Mouse (Mus musculus) embryonic facial prominence, embryonic 12.5 days (tissue): ENCODE data around the gene Ctnnal1. TPM values are rescaled to one million over a fixed set of nuclear protein-coding genes. Genes with fewer than 3 reads are reported as not detected.

Source experiments
- ATAC-seq: fragments of 200-750 bp; cut with Nextera tagmentation; 2 replicates; pipeline ENCODE4 v1.8.0; 2017; ENCODE audit not compliant: insufficient number of reproducible peaks, insufficient read depth, low FRiP score, low TSS enrichment
- H3K27ac ChIP-seq: fragments of 300-500 bp; sonication (generic); 2 replicates; pipeline ENCODE4 v1.5.1; 2016; ENCODE audit warnings: mild to moderate bottlenecking
- H3K27me3 ChIP-seq: fragments of 300-500 bp; sonication (generic); 2 replicates; pipeline ENCODE4 v1.6.1; 2016; ENCODE audit warnings: mild to moderate bottlenecking, moderate library complexity
- H3K36me3 ChIP-seq: fragments of 300-500 bp; sonication (generic); 2 replicates; pipeline ENCODE4 v1.6.1; 2016; ENCODE audit warnings: mild to moderate bottlenecking
- H3K4me1 ChIP-seq: fragments of 300-500 bp; sonication (generic); 2 replicates; pipeline ENCODE4 v1.6.1; 2016
- H3K4me2 ChIP-seq: fragments of 300-500 bp; sonication (generic); replicated peaks from 2 replicates; pipeline ENCODE4 v1.6.1; 2016; ENCODE audit warnings: mild to moderate bottlenecking, moderate library complexity
- H3K4me3 ChIP-seq: fragments of 300-500 bp; sonication (generic); 2 replicates; pipeline ENCODE4 v1.5.1; 2016; ENCODE audit warnings: mild to moderate bottlenecking
- H3K9ac ChIP-seq: fragments of 300-500 bp; sonication (generic); 2 replicates; pipeline ENCODE4 v1.6.1; 2016; ENCODE audit warnings: mild to moderate bottlenecking, moderate library complexity
- H3K9me3 ChIP-seq: fragments of 300-500 bp; sonication (generic); 2 replicates; pipeline ENCODE4 v1.6.1; 2016; ENCODE audit warnings: mild to moderate bottlenecking, moderate library complexity
- WGBS: fragments of 180-500 bp; shearing (Covaris S2); methylation state at CpG from one replicate; pipeline ENCODE4 v1.1.7; 2016; 5-methylcytosine and 5-hydroxymethylcytosine counted together
- polyA plus RNA-seq: library from polyadenylated mRNA; unstranded; fragments of >200 nt; fragmentation: Nextera tagmentation; extraction: Ambion mirVana; gene quantifications from 2 replicates; pipeline ENCODE4 v1.2.1, GENCODE M21; 2016

Gene Ctnnal1
- polyA plus RNA-seq, 1 experiment from 2014 or later = 30.9 TPM

DNA sequence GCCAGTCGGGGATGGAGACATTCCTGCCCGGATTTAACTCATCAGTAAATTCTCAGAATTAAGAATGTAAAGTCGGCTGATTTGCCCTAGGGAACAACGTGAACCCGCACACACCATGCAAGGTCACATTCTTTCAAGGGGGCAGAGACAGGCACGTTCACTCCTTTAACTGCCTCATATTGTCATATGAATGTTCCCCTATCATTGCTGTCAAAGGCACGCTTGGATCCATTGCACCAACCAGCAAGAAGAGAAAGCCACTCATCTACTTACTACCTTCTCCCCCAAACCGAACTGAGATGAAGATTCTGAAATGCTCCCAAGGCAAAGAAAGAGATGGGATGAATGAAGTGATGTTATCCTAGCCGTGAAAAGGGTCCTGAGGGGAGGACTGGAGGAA, 6.3 kb downstream of the Ctnnal1 start:
- no peak overlapping the region for H3K27ac ChIP-seq
- H3K27me3 ChIP-seq = no peaks in the 10 kb centered on the region
- H3K4me2 ChIP-seq = no peak overlapping the region
- 43% methylated on average over 9 of the region's 9 CpGs for WGBS
- no peaks in the 10 kb centered on the region for H3K9me3 ChIP-seq
- peaks cover 6% of the 10 kb centered on the region for H3K4me1 ChIP-seq
- H3K9ac ChIP-seq = no peak overlapping the region
- H3K36me3 ChIP-seq = no peaks in the 10 kb centered on the region
- H3K4me3 ChIP-seq = no peak overlapping the region
- ATAC-seq = no peak

DNA sequence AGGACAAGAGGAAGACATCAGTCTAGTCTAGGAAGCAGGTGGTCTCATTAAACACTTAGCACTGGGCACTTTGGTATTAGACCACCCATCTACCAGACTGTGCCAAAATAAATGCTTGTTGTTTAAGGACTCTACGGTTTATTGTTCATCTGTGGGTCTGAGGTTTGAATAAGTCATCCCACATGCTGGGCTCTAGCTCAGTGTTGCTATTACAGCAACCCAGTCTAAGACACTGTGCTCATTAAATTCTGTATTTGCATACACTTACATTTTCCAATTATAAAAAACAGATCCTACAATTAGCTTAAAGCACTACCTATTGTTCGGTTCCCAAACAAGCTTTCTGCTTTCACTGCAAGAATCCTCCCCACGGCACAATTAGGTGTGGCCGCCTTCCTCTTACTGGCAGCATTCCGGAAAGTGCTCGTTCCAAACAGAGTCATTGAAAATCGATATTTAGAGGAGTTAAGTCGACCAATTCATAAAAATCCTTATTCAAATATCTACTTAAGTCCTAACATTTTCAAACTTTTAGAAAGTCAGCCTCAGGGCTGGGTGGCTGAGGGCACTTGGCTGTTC, 8.5 kb downstream of the Ctnnal1 start:
- Histone ChIP-seq H3K4me3 (no peak overlapping the region), H3K36me3 (no peaks in the 10 kb centered on the region), H3K27ac (no peak overlapping the region), H3K4me1 (0 out of 2 replicates have a peak, but pooled peaks cover 2% of the 10 kb centered on the region), H3K9me3 (no peaks in the 10 kb centered on the region), H3K9ac (no peak overlapping the region), H3K4me2 (no peak overlapping the region), H3K27me3 (no peaks in the 10 kb centered on the region)
- ATAC-seq = no peak
- 89% methylated on average over 8 of the region's 8 CpGs for WGBS

DNA sequence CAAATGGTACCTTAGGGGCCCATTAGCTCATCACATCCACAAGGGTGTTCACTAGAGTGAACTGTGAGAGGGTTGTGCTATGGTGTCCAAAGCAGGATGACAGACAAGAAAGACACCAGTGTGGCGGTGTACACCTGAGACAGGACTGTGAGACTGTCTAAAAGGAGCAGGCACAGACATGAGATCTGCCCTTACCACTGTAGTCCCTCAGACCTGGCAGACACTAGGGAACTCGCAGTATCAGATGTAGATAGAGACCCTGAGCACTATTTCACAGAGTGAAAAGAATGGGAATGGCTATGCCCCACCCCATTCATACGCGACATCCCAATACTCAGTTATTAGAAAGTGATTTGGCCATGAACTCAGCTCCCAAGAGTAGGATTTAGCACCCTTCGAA, 9.1 kb downstream of the Ctnnal1 start:
- no peak for ATAC-seq
- H3K4me1 ChIP-seq = 0 out of 2 replicates have a peak, but pooled peaks cover 8% of the 10 kb centered on the region
- no peaks in the 10 kb centered on the region for H3K9me3 ChIP-seq
- no peak overlapping the region for H3K9ac ChIP-seq
- H3K4me2 ChIP-seq = no peak overlapping the region
- no peak overlapping the region for H3K4me3 ChIP-seq
- WGBS = 95% methylated on average over 5 of the region's 5 CpGs
- H3K27ac ChIP-seq = no peak overlapping the region
- no peaks in the 10 kb centered on the region for H3K27me3 ChIP-seq
- no peaks in the 10 kb centered on the region for H3K36me3 ChIP-seq

DNA sequence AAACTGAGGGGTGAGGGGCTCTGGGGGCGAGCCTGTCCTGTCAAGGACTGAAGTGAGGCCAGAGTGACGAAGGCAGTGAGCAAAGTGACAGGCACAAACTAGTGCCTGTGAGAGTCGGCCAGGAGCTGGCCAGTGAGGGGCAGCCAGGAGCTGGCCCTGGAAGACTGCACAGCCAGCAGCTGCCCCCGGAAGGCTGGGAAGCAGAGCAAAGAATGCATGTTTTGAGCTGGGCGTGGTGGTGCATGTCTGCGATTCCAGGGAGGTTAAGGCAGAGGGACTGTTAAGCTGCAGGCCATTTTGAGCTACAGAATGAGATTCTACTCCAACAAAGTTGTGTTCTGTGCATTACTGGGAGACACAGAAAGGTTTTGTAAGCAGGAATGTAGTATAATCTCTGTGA, 14.3 kb downstream of the Ctnnal1 start:
- ATAC-seq = no peak
- H3K36me3 ChIP-seq = no peaks in the 10 kb centered on the region; the same call in 1 of the 2 replicates
- 0 out of 2 replicates have a peak, but pooled peaks cover 12% of the 10 kb centered on the region for H3K4me1 ChIP-seq
- H3K9me3 ChIP-seq = no peaks in the 10 kb centered on the region
- no peaks in the 10 kb centered on the region for H3K27me3 ChIP-seq
- H3K27ac ChIP-seq = no peak overlapping the region
- no peak overlapping the region for H3K4me2 ChIP-seq
- 26% methylated on average over 6 of the region's 6 CpGs for WGBS
- no peak overlapping the region for H3K9ac ChIP-seq
- no peak overlapping the region for H3K4me3 ChIP-seq

DNA sequence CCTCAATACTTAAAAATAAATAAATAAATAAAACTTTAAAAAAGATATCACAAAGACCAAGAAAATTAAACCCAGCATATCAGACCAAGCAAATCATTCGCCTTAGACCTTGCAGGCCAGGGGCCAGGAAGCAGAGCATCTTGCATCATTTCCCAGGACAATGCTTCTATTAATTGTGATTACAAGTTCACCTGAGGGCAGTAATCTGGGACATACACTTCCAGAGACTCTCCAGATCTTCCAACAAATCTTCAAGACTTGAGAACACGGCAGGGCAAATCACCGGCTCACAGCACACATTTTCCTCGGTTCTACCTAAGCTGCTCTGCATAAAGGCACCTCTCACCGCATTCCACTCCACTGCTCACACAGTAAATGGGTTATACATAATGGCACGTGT, 16.9 kb downstream of the Ctnnal1 start:
- H3K4me3 ChIP-seq = no peak overlapping the region
- 76% methylated on average over 6 of the region's 6 CpGs for WGBS

DNA sequence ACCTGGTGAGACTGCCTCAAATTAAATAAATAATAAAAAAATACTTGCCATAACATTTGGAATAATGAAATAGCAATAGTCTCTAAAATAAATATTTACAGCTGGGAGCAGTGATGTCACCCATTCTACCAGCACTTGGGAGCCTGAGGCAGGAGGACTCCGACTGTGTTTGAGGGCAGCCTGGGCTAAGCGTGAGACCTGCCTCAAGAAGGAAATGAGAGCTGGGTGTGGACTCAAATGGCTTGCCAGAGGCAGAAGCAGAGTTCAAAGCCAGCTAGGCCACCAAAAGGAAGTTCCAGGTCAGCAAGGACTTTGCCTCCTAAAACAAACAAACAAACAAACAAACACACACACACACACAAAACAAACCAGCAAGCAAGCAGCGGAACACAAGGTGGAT, 17.6 kb downstream of the Ctnnal1 start:
- Histone ChIP-seq H3K9me3 (no peaks in the 10 kb centered on the region), H3K4me2 (no peak overlapping the region), H3K36me3 (peaks cover 15% of the 10 kb centered on the region), H3K9ac (no peak overlapping the region), H3K27me3 (no peaks in the 10 kb centered on the region), H3K4me1 (0 out of 2 replicates have a peak, but pooled peaks cover 12% of the 10 kb centered on the region), H3K27ac (no peak overlapping the region), H3K4me3 (no peak overlapping the region)
- WGBS = 87% methylated on average over 3 of the region's 3 CpGs
- no peak for ATAC-seq

More for the DNA sequence above, 16.9 kb downstream of the Ctnnal1 start:
- H3K4me2 ChIP-seq = no peak overlapping the region
- no peak for ATAC-seq
- peaks cover 15% of the 10 kb centered on the region for H3K36me3 ChIP-seq
- H3K4me1 ChIP-seq = 0 out of 2 replicates have a peak, but pooled peaks cover 12% of the 10 kb centered on the region
- no peaks in the 10 kb centered on the region for H3K27me3 ChIP-seq
- H3K9ac ChIP-seq = no peak overlapping the region
- H3K9me3 ChIP-seq = no peaks in the 10 kb centered on the region
- no peak overlapping the region for H3K27ac ChIP-seq

DNA sequence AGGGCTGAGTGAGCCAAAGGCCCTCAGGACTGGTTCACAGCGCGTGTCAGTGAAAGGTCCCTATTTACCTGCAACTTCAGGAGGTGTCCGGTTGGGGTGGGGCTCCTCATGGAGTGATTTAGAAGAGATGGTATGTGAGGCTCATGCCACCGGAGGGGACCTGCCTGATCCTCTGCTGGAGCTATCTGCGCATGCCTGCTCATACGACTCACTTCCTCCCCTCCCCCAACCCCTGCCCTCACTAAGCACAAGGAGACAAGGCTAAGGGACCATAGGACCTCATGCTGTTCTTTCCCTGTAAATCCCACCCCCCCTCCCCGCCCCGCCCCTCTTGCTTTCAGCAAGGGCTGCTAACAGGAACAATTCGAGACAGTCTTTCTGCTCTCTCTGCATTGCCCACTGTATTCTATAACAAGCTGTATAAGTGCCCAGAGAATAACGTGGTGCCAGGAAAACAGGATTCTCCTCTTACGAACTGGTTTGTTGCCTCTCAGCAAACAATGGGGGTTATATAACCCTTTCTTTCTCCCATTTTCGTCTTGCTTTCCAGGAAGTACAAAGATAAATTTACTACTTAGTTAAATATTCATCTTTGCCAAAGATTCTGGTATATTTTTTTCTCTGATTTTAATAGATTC, 19.0 kb downstream of the Ctnnal1 start:
- no peaks in the 10 kb centered on the region for H3K9me3 ChIP-seq
- H3K9ac ChIP-seq = no peak overlapping the region
- H3K36me3 ChIP-seq = peaks cover 16% of the 10 kb centered on the region
- no peak overlapping the region for H3K4me3 ChIP-seq
- no peak overlapping the region for H3K27ac ChIP-seq
- ATAC-seq = no peak
- no peak overlapping the region for H3K4me2 ChIP-seq
- 58% methylated on average over 12 of the region's 12 CpGs for WGBS
- 0 out of 2 replicates have a peak, but pooled peaks cover 5% of the 10 kb centered on the region for H3K4me1 ChIP-seq
- no peaks in the 10 kb centered on the region for H3K27me3 ChIP-seq

DNA sequence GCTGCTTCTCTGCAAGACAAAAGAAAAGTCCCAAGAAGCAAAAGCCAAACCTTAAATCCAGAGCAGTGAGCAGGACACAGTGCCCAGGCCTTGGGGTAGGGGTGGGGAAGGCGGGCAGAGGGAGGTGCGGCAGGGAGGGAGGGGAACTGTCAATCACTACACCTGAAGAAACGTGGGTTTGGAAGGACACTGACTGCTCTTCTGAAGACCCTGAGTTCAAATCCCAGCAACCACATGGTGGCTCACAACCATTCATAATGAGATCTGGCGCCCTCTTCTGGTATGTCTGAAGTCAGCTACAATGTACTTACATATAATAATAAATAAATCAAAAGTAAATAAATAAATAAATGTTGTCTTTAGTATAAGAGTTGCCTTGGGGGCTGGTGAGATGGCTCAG, 20.1 kb downstream of the Ctnnal1 start:
- Histone ChIP-seq H3K36me3 (peaks cover 23% of the 10 kb centered on the region), H3K4me2 (no peak overlapping the region), H3K9ac (no peak overlapping the region), H3K4me3 (no peak overlapping the region), H3K9me3 (no peaks in the 10 kb centered on the region), H3K27me3 (no peaks in the 10 kb centered on the region), H3K4me1 (no peaks in the 10 kb centered on the region), H3K27ac (no peak overlapping the region)
- no peak for ATAC-seq
- 90% methylated on average over 4 of the region's 4 CpGs for WGBS

DNA sequence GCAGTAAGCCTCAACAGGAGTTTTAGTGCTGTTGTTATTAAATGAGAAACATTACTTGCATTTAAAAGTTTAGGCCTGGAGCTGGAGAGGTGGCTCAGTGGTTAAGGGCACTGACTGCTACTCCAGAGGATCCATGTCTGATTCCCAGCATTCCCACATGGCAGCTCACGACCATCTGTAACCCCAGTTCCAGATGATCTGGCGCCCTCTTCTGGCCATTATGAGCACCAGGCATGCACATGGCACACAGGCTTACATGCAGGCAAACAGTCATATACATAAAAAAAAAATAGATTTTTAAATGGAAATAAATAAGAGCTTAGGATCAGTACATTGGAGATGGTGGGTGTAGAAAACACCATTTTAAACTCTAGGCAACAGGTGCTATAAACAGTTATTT, 21.0 kb downstream of the Ctnnal1 start:
- H3K9me3 ChIP-seq = no peaks in the 10 kb centered on the region
- H3K9ac ChIP-seq = no peak overlapping the region
- H3K36me3 ChIP-seq = peaks cover 23% of the 10 kb centered on the region
- no peak overlapping the region for H3K27ac ChIP-seq
- H3K4me3 ChIP-seq = no peak overlapping the region
- H3K4me2 ChIP-seq = no peak overlapping the region
- 88% methylated on average over 2 of the region's 2 CpGs for WGBS
- H3K27me3 ChIP-seq = no peaks in the 10 kb centered on the region
- no peaks in the 10 kb centered on the region for H3K4me1 ChIP-seq
- no peak for ATAC-seq

DNA sequence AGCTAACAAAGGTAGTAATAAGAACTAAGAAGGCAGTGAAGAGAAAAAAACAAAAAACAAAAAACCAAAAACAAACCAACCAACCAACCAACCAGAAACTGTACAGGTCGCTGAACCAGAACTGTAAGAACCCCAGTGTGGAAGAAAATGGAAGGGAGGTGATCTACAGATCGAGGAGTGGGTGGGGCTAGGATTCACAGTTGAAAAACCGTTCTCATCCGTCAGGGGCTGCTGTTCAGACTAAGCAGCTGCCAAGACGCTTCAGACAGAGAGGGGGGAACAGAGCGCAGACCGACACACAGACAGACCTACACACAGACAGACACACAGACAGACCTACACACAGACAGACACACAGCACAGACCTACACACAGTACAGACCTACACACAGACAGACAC, 22.5 kb downstream of the Ctnnal1 start:
- Histone ChIP-seq H3K27ac (no peak overlapping the region), H3K4me2 (no peak overlapping the region), H3K27me3 (no peaks in the 10 kb centered on the region), H3K4me3 (no peak overlapping the region), H3K4me1 (no peaks in the 10 kb centered on the region), H3K9me3 (no peaks in the 10 kb centered on the region), H3K9ac (no peak overlapping the region), H3K36me3 (peaks cover 23% of the 10 kb centered on the region)
- no peak for ATAC-seq
- WGBS = 79% methylated on average over 7 of the region's 7 CpGs

DNA sequence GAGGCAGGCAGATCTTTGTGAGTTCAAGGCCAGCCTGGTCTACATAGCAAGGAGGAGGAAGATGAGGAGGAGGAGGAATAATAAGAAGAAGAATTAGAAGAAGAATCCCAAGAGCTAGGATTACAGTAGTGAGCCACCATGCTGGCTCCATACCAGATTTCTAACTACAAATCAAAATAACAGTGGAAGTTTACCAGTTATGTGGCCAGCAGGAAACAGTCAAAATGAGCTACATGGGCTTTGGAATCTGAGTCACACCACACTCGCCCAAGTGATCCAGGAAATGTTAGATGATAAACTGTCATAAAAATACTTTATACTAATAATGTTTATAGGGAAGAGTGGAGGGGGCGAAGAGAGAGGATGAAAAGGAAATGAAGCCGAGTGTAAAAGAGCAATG, 24.7 kb downstream of the Ctnnal1 start:
- Histone ChIP-seq H3K27me3 (no peaks in the 10 kb centered on the region), H3K4me1 (no peaks in the 10 kb centered on the region), H3K4me3 (no peak overlapping the region), H3K9ac (no peak overlapping the region), H3K27ac (no peak overlapping the region), H3K36me3 (peaks cover 31% of the 10 kb centered on the region), H3K9me3 (no peaks in the 10 kb centered on the region), H3K4me2 (no peak overlapping the region)
- WGBS = 85% methylated on average over 3 of the region's 3 CpGs
- no peak for ATAC-seq

DNA sequence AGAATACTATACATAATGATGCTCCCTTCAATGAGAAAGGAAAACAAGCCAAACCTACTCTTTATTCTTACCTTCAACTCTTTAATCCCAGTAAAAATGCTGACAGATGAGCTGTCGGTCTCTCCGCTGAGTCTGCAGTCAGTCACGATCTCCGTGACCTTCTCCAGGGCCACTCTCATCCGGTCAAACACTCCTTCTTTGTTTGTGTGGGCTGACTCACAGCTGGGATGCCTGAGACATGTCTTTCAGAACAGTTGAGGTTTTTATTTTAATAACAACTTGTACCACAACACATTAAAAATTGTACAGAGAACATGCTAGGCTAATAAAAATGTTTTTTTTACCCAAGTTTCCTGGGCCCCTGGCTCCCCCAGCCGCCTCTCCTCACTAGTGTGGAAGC, 27.3 kb downstream of the Ctnnal1 start:
- no peak overlapping the region for H3K27ac ChIP-seq
- no peak for ATAC-seq
- peaks cover 34% of the 10 kb centered on the region for H3K36me3 ChIP-seq
- H3K27me3 ChIP-seq = no peaks in the 10 kb centered on the region
- no peaks in the 10 kb centered on the region for H3K4me1 ChIP-seq
- H3K4me2 ChIP-seq = no peak overlapping the region
- no peak overlapping the region for H3K9ac ChIP-seq
- 57% methylated on average over 6 of the region's 6 CpGs for WGBS
- H3K4me3 ChIP-seq = no peak overlapping the region
- H3K9me3 ChIP-seq = no peaks in the 10 kb centered on the region
